Mouse (Mus musculus): Measurements from ENCODE around the gene Teddm3. TPM values are rescaled to one million over a fixed set of nuclear protein-coding genes. Genes with fewer than 3 reads are reported as not detected.
"Not testable (repeated sequence)": the region's sequence is repeated elsewhere in the genome, so short reads cannot be mapped to it uniquely, and the experiment has no call there.

Teddm3 gene
- polyA plus RNA-seq, 1 experiment from 2014 or later, result not detected

GRCm38 (mm10) chr16:21165343-21166220 lies 11.8 kb upstream of the Teddm3 start:
- H3K9ac ChIP-seq (ENCODE audit: low read length); H3K36me3 ChIP-seq (ENCODE audit: control insufficient read depth, insufficient read depth, low read length); H3K4me3 ChIP-seq (ENCODE audit: low read depth, low read length); H3K4me1 ChIP-seq (ENCODE audit: control insufficient read depth, insufficient read depth, low read length); H3K27ac ChIP-seq (replicated peaks; ENCODE audit: low read depth, low read length); H3K4me2 ChIP-seq (ENCODE audit: low read depth, severe bottlenecking); H3K9me3 ChIP-seq (ENCODE audit: control insufficient read depth, low read length); H3K27me3 ChIP-seq (ENCODE audit: control insufficient read depth, insufficient read depth, low read length); DNase-seq (ENCODE audit: low spot score): not testable (repeated sequence)
- 20% methylated on average over 17 of the region's 19 CpGs for WGBS
- ATAC-seq (ENCODE audit: insufficient number of reproducible peaks, low FRiP score, low TSS enrichment, low read depth), result peak; percentile 47

DNA sequence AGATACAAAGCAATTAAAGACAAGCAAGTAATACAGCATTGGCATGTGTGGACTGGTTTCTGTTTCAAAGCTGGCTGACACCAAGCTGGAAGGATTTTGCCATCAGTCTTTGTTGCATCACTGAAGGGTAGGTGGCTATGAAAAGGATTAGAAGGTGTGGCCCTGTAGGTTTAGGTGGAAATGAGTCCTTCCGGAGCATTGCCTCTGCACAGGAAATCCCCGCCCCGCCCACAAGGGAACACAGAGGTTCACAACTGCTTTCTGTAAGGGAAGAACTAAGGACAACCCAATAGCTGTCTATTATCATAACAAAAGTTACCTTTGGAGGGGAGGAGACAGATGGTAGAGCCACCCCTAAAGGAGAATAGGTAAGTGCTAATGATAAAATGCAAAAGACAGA lies 9.6 kb upstream of the Teddm3 start:
- 97% methylated on average over 3 of the region's 3 CpGs for WGBS
- not testable (repeated sequence) for H3K9ac ChIP-seq (ENCODE audit: low read length); ATAC-seq (ENCODE audit: insufficient number of reproducible peaks, low FRiP score, low TSS enrichment, low read depth); H3K27me3 ChIP-seq (ENCODE audit: control insufficient read depth, insufficient read depth, low read length); H3K4me3 ChIP-seq (ENCODE audit: low read depth, low read length); H3K4me1 ChIP-seq (ENCODE audit: control insufficient read depth, insufficient read depth, low read length); DNase-seq (ENCODE audit: low spot score); H3K4me2 ChIP-seq (ENCODE audit: low read depth, severe bottlenecking); H3K9me3 ChIP-seq (ENCODE audit: control insufficient read depth, low read length); H3K36me3 ChIP-seq (ENCODE audit: control insufficient read depth, insufficient read depth, low read length); H3K27ac ChIP-seq (replicated peaks; ENCODE audit: low read depth, low read length)

DNA sequence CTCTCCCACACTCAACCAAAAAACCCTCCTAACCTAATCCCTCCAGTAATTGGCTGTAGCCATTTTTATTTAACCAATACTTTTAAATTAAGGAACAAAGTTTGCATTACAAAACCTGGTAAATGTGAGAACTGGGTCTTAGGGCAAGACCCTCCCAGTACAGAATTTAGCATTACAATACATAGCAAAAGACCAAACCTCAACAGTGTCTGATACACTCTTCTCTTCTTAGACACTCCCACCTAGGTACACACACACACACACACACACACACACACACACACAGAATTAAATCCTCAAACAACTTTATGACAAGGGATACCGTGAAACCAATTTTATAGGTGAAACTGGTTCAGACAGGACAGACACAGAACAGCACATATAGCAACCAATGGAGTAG lies 5.4 kb upstream of the Teddm3 start:
- not testable (repeated sequence) for H3K9me3 ChIP-seq (ENCODE audit: control insufficient read depth, low read length); H3K9ac ChIP-seq (ENCODE audit: low read length); H3K27me3 ChIP-seq (ENCODE audit: control insufficient read depth, insufficient read depth, low read length); H3K27ac ChIP-seq (replicated peaks; ENCODE audit: low read depth, low read length); H3K4me3 ChIP-seq (ENCODE audit: low read depth, low read length); H3K4me2 ChIP-seq (ENCODE audit: low read depth, severe bottlenecking); DNase-seq (ENCODE audit: low spot score); ATAC-seq (ENCODE audit: insufficient number of reproducible peaks, low FRiP score, low TSS enrichment, low read depth); H3K4me1 ChIP-seq (ENCODE audit: control insufficient read depth, insufficient read depth, low read length); H3K36me3 ChIP-seq (ENCODE audit: control insufficient read depth, insufficient read depth, low read length)
- WGBS, result 82% methylated on average over 1 of the region's 1 CpGs

- H3K27ac ChIP-seq (replicated peaks; ENCODE audit: low read depth, low read length); H3K27me3 ChIP-seq (ENCODE audit: control insufficient read depth, insufficient read depth, low read length); H3K9ac ChIP-seq (ENCODE audit: low read length); H3K4me2 ChIP-seq (ENCODE audit: low read depth, severe bottlenecking); DNase-seq (ENCODE audit: low spot score); H3K36me3 ChIP-seq (ENCODE audit: control insufficient read depth, insufficient read depth, low read length); H3K4me3 ChIP-seq (ENCODE audit: low read depth, low read length); H3K4me1 ChIP-seq (ENCODE audit: control insufficient read depth, insufficient read depth, low read length); H3K9me3 ChIP-seq (ENCODE audit: control insufficient read depth, low read length); ATAC-seq (ENCODE audit: insufficient number of reproducible peaks, low FRiP score, low TSS enrichment, low read depth): not testable (repeated sequence)
Measured at GRCm38 (mm10) chr16:21156261-21156660, 2.5 kb upstream of the Teddm3 start.

- Histone ChIP-seq H3K4me3 (ENCODE audit: low read depth, low read length) (no peak overlapping the region), H3K4me1 (ENCODE audit: control insufficient read depth, insufficient read depth, low read length) (no peaks in the 10 kb centered on the region), H3K27me3 (ENCODE audit: control insufficient read depth, insufficient read depth, low read length) (no peaks in the 10 kb centered on the region), H3K4me2 (ENCODE audit: low read depth, severe bottlenecking) (no peak overlapping the region), H3K9me3 (ENCODE audit: control insufficient read depth, low read length) (no peaks in the 10 kb centered on the region), H3K27ac (replicated peaks; ENCODE audit: low read depth, low read length) (no peak overlapping the region), H3K9ac (ENCODE audit: low read length) (no peak overlapping the region), H3K36me3 (ENCODE audit: control insufficient read depth, insufficient read depth, low read length) (no peaks in the 10 kb centered on the region)
- 72% methylated on average over 4 of the region's 4 CpGs for WGBS
- ATAC-seq (ENCODE audit: insufficient number of reproducible peaks, low FRiP score, low TSS enrichment, low read depth), result no peak
- no peak for DNase-seq (ENCODE audit: low spot score)
Measured at GRCm38 (mm10) chr16:21151564-21152361, 2.0 kb downstream of the Teddm3 start.

GRCm38 (mm10) chr16:21149896-21150295 lies 3.9 kb downstream of the Teddm3 start:
- H3K9ac ChIP-seq (ENCODE audit: low read length), result no peak overlapping the region
- ATAC-seq (ENCODE audit: insufficient number of reproducible peaks, low FRiP score, low TSS enrichment, low read depth), result no peak
- no peaks in the 10 kb centered on the region for H3K4me1 ChIP-seq (ENCODE audit: control insufficient read depth, insufficient read depth, low read length)
- no peak for DNase-seq (ENCODE audit: low spot score)
- no peak overlapping the region for H3K27ac ChIP-seq (replicated peaks; ENCODE audit: low read depth, low read length)
- no peak overlapping the region for H3K4me3 ChIP-seq (ENCODE audit: low read depth, low read length)
- no peaks in the 10 kb centered on the region for H3K9me3 ChIP-seq (ENCODE audit: control insufficient read depth, low read length)
- H3K27me3 ChIP-seq (ENCODE audit: control insufficient read depth, insufficient read depth, low read length), result no peaks in the 10 kb centered on the region
- H3K4me2 ChIP-seq (ENCODE audit: low read depth, severe bottlenecking), result no peak overlapping the region
- H3K36me3 ChIP-seq (ENCODE audit: control insufficient read depth, insufficient read depth, low read length), result no peaks in the 10 kb centered on the region

- not testable (repeated sequence) for H3K4me1 ChIP-seq (ENCODE audit: control insufficient read depth, insufficient read depth, low read length); H3K9me3 ChIP-seq (ENCODE audit: control insufficient read depth, low read length); DNase-seq (ENCODE audit: low spot score); H3K4me3 ChIP-seq (ENCODE audit: low read depth, low read length); H3K27me3 ChIP-seq (ENCODE audit: control insufficient read depth, insufficient read depth, low read length); H3K9ac ChIP-seq (ENCODE audit: low read length); H3K36me3 ChIP-seq (ENCODE audit: control insufficient read depth, insufficient read depth, low read length); ATAC-seq (ENCODE audit: insufficient number of reproducible peaks, low FRiP score, low TSS enrichment, low read depth); H3K27ac ChIP-seq (replicated peaks; ENCODE audit: low read depth, low read length); H3K4me2 ChIP-seq (ENCODE audit: low read depth, severe bottlenecking)
- 92% methylated on average over 1 of the region's 1 CpGs for WGBS
Measured at GRCm38 (mm10) chr16:21148451-21148850, 5.3 kb downstream of the Teddm3 start.

GRCm38 (mm10) chr16:21136312-21137083 lies 17.3 kb downstream of the Teddm3 start:
- Histone ChIP-seq H3K4me1 (ENCODE audit: control insufficient read depth, insufficient read depth, low read length) (no peaks in the 10 kb centered on the region), H3K27me3 (ENCODE audit: control insufficient read depth, insufficient read depth, low read length) (no peaks in the 10 kb centered on the region), H3K27ac (replicated peaks; ENCODE audit: low read depth, low read length) (no peak overlapping the region), H3K36me3 (ENCODE audit: control insufficient read depth, insufficient read depth, low read length) (no peaks in the 10 kb centered on the region), H3K4me2 (ENCODE audit: low read depth, severe bottlenecking) (no peak overlapping the region), H3K9me3 (ENCODE audit: control insufficient read depth, low read length) (no peaks in the 10 kb centered on the region; the same call in 1 of the 2 replicates), H3K9ac (ENCODE audit: low read length) (no peak overlapping the region), H3K4me3 (ENCODE audit: low read depth, low read length) (no peak overlapping the region)
- ATAC-seq (ENCODE audit: insufficient number of reproducible peaks, low FRiP score, low TSS enrichment, low read depth) (no peak), DNase-seq (ENCODE audit: low spot score) (no peak)
- 28% methylated on average over 1 of the region's 1 CpGs for WGBS

All from limb, embryonic 11.5 days (tissue).